Mouse (Mus musculus) megakaryocyte, adult 5-6 weeks (primary cell): ENCODE measurements around the gene Defb3. TPM values are rescaled to one million over a fixed set of nuclear protein-coding genes. Genes with fewer than 3 reads are reported as not detected.
"Not testable (repeated sequence)": the region's sequence is repeated elsewhere in the genome, so short reads cannot be mapped to it uniquely, and the experiment has no call there.

Experiments
- ATAC-seq: 2 replicates; pipeline ENCODE4 v1.8.0; 2016; ENCODE audit warnings: mild to moderate bottlenecking, inconsistent platforms; ENCODE audit not compliant: poor library complexity, severe bottlenecking
- total RNA-seq, 2 experiments: library from RNA; stranded (forward) in 1 of 2; stranded (reverse) in 1 of 2; fragments of 153-499, 151-499 nt in 1 of 2; fragments of 221-1000, 200-1000 nt in 1 of 2; gene quantifications; 2 replicates each; pipeline versions ENCODE4 v1.2.3 to v1.2.4; 2015 to 2017

Gene Defb3
- total RNA-seq (2015) (not detected in 2 replicates), total RNA-seq (2017) (not detected in 2 replicates)

DNA sequence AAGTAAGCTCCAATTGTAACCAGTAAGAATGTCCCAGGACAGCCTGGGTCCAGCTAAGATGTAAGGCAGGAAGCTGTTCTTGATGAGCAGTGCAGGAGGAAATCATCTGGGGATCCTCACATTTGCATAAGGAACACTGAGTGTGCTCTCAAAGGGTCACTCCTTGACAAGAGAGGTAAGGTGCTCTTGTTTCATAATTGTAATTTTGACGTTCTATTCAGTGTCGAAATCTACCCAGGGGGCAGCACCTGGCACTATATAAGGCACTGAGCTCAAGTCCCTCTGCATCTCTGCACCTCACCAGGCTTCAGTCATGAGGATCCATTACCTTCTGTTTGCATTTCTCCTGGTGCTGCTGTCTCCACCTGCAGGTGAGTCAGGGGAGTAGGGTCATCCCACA is at the start of gene Defb3:
Defb3 (plus strand) TSS at position 301 of the 400 bp plus-strand sequence.
- not testable (repeated sequence) for ATAC-seq

DNA sequence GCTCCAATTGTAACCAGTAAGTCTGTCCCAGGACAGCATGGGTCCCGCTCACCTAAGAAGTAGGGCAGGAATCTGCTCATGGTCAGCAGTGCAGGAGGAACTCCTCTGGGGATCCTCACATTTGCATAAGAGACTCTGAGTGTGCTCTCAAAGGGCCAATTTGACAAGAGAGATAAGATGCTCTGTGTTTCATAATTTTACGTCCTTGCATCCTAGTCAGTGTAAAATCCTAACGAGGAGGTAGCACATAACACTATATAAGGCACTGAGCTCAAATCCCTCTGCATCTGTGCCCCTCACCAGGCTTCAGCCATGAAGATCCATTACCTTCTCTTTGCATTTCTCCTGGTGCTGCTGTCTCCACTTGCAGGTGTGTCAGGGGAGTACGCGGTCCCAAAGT is 45.9 kb upstream of the Defb3 start, which contains the start of gene Defb5:
Defb5 (plus strand) TSS at position 301 of the 400 bp plus-strand sequence.
- ATAC-seq = no peak

DNA sequence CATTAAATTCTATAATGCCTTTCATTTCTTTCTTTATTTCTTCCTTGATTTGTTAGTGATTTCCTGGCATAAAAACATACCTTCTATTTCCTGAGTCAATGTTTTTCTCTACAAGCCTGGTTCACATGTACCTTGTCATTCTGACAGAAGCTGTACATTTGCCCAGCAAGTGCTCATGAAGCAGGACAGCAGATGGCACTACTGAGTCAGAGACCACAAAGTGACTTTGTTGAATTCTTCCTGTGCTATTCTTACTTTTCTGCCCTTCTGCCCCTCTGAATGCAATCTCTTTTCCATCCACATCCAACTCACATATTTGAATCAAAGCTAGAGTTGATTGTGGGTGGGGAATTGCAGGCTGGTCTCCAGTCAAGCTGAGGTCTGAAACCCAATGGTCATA is 35.0 kb upstream of the Defb3 start:
- ATAC-seq = no peak

DNA sequence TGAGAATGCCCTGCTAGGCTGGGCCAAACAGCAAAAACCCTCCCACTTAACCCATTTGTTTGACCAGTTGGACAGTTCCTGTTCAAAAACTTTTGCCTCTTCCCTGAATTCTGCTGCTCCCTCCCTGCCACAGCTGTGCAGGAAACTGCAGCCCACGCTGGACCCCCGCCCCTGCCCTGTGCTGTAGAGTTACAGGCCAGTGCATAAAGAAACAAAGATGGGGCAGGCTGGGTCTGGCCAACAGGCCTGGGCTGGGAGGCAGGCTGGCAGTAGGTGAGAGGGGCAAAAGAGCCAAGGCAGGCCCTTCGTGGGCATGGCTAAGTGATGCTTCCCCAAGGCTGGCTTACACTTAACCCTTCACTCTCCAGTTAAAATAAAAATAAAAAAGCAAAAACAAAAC is 33.5 kb upstream of the Defb3 start:
- ATAC-seq = no peak

DNA sequence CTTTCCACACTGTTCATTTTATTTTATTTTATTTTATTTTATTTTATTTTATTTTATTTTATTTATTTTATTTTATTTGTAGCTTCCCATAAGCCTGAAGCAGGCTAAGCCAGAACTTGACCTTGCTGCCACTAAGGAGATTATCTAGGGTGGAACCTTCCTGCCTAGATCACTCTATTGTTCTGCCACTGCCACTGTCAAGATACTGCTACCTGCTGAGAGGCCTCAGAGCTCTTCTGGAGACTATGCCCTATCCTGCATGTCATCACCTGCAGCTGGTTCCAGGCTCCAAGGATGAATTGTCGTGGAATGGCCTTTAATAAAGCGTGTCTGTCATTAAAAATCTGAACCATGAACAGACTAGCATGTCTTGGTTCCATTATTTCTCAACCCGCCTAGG is 5.2 kb downstream of the Defb3 start:
- not testable (repeated sequence) for ATAC-seq

DNA sequence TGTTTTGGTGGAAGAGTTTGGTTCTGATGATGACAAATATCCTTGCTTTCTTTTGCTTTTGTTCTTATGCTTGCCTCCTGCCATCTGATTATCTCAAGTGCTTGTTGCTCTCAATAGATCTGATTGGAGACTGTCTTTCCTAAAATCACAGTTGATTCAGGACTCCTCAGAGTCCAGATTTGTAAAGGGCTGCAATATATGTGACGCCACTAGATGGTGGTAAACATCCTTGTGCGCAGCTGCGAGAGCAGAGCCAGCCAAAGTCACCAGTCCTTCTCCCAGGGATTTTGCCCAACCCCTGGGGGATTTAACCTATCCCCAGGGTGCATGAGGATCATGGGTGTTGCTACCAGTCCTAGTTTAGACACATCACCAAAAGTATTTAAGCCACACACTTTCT is 38.7 kb downstream of the Defb3 start:
- ATAC-seq = no peak

Other genes starting within 250 kb of the Defb3 start
- gene Defb39, start 228.6 kb upstream of the Defb3 start, total RNA-seq (2015) = not detected in 2 replicates
- gene Defb39, start 228.6 kb upstream of the Defb3 start, total RNA-seq (2017) = not detected in 2 replicates
- not detected in 2 replicates for gene Defb12, start 178.5 kb upstream of the Defb3 start, total RNA-seq (2015)
- not detected in 2 replicates for gene Defb12, start 178.5 kb upstream of the Defb3 start, total RNA-seq (2017)
- not detected in 2 replicates for gene Defb34, start 169.6 kb upstream of the Defb3 start, total RNA-seq (2015)
- gene Defb34, start 169.6 kb upstream of the Defb3 start, total RNA-seq (2017) = not detected in 2 replicates
- not detected in 2 replicates for gene Gm45826, start 152.6 kb upstream of the Defb3 start, total RNA-seq (2015)
- gene Gm45826, start 152.6 kb upstream of the Defb3 start, total RNA-seq (2017) = not detected in 2 replicates
- gene Defb14, start 99.0 kb upstream of the Defb3 start, total RNA-seq (2015) = not detected in 2 replicates
- not detected in 2 replicates for gene Defb14, start 99.0 kb upstream of the Defb3 start, total RNA-seq (2017)
- gene Defb4, start 94.7 kb upstream of the Defb3 start, total RNA-seq (2015) = not detected in 2 replicates
- not detected in 2 replicates for gene Defb4, start 94.7 kb upstream of the Defb3 start, total RNA-seq (2017)
- not detected in 2 replicates for gene Defb6, start 67.9 kb upstream of the Defb3 start, total RNA-seq (2015)
- gene Defb6, start 67.9 kb upstream of the Defb3 start, total RNA-seq (2017) = not detected in 2 replicates
- gene Defb46, start 53.4 kb upstream of the Defb3 start, total RNA-seq (2015) = not detected in 2 replicates
- gene Defb46, start 53.4 kb upstream of the Defb3 start, total RNA-seq (2017) = not detected in 2 replicates
- not detected in 2 replicates for gene Defb5, start 45.8 kb upstream of the Defb3 start, total RNA-seq (2015)
- not detected in 2 replicates for gene Defb5, start 45.8 kb upstream of the Defb3 start, total RNA-seq (2017)
- gene Defb8, start 154.2 kb downstream of the Defb3 start, total RNA-seq (2015) = not detected in 2 replicates
- gene Defb8, start 154.2 kb downstream of the Defb3 start, total RNA-seq (2017) = not detected in 2 replicates
- gene Defb7, start 201.7 kb downstream of the Defb3 start, total RNA-seq (2015) = not detected in 2 replicates
- not detected in 2 replicates for gene Defb7, start 201.7 kb downstream of the Defb3 start, total RNA-seq (2017)